ENCODE assay signal across 10 mouse cellular contexts in genomic region chr1:78816639-78817038, GRCm38 (mm10). TPM values are rescaled to one million over a fixed set of nuclear protein-coding genes. Genes with fewer than 3 reads are reported as not detected.
DNase-seq lines count a peak whose midpoint lies in the region; ATAC-seq lines count a peak whose summit lies in the region.
"Had no signal": no experiment of that assay in that cellular context is flagged by ENCODE, and none has a peak within 500 bp of the region (broad histone marks: within the 10 kb centered on the region; RNA-seq: fewer than 3 reads in every experiment).

Kcne4 (plus strand) TSS chr1:78816758.

- DNase-seq in embryo, embryonic 11 days = peak; percentile 21
- no peak for DNase-seq in embryo, embryonic 9.5 days (ENCODE audit: extremely low spot score)
- DNase-seq in NIH3T3 (ENCODE audit: low read depth) = peak; percentile 14
- DNase-seq in intestine, embryonic 14.5 days (ENCODE audit: low spot score) = no peak
- no peak for DNase-seq in left cerebral cortex, adult 8-10 months (ENCODE audit: low spot score in 2 of 2)
- no peak for DNase-seq in cerebellum, postnatal 36 days

- ATAC-seq in intestine, embryonic 14.5 days (replicated peaks; ENCODE audit: low FRiP score, low TSS enrichment, low read depth) = peak; percentile 48; the same call in 1 of the 2 replicates
- peak; percentile 59; the same call in 1 of the 2 replicates for ATAC-seq in limb, embryonic 13.5 days (ENCODE audit: low FRiP score, low read depth)
- ATAC-seq in hindbrain, embryonic 16.5 days = no peak
- ATAC-seq: midbrain, embryonic 13.5 days had no signal

- no peaks in the 10 kb centered on the region for H3K9me3 ChIP-seq in intestine, embryonic 14.5 days (ENCODE audit: control insufficient read depth, low read length)
- no peaks in the 10 kb centered on the region for H3K9me3 ChIP-seq in limb, embryonic 13.5 days
- H3K9me3 ChIP-seq in hindbrain, embryonic 16.5 days (ENCODE audit: control insufficient read depth, low read length) = no peaks in the 10 kb centered on the region
- H3K9me3 ChIP-seq: midbrain, embryonic 13.5 days had no signal

- no peak within 1 kb of the TSS for H3K9ac ChIP-seq in intestine, embryonic 14.5 days (ENCODE audit: low read length)
- peak within 1 kb of the TSS; percentile 50 for H3K9ac ChIP-seq in limb, embryonic 13.5 days
- no peak within 1 kb of the TSS for H3K9ac ChIP-seq in hindbrain, embryonic 16.5 days (ENCODE audit: low read depth, low read length)
- H3K9ac ChIP-seq: midbrain, embryonic 13.5 days had no signal

- H3K27me3 ChIP-seq in intestine, embryonic 14.5 days (replicated peaks; ENCODE audit: control insufficient read depth, insufficient read depth, low read length) = no peaks in the 10 kb centered on the region
- no peaks in the 10 kb centered on the region for H3K27me3 ChIP-seq in limb, embryonic 13.5 days
- H3K27me3 ChIP-seq in hindbrain, embryonic 16.5 days (replicated peaks; ENCODE audit: control insufficient read depth, insufficient read depth, low read length) = no peaks in the 10 kb centered on the region
- H3K27me3 ChIP-seq: midbrain, embryonic 13.5 days had no signal

- H3K27ac ChIP-seq in intestine, embryonic 14.5 days (ENCODE audit: low read depth) = peak within 1 kb of the TSS; percentile 5; the same call in 1 of the 2 replicates
- H3K27ac ChIP-seq in limb, embryonic 13.5 days = peak within 1 kb of the TSS; percentile 33; the same call in 1 of the 2 replicates
- H3K27ac ChIP-seq in hindbrain, embryonic 16.5 days (ENCODE audit: low read depth, low read length) = no peak within 1 kb of the TSS
- H3K27ac ChIP-seq: midbrain, embryonic 13.5 days had no signal

- H3K4me3 ChIP-seq in intestine, embryonic 14.5 days (ENCODE audit: low read depth, low read length) = no peak within 1 kb of the TSS
- H3K4me3 ChIP-seq in limb, embryonic 13.5 days = peak within 1 kb of the TSS; percentile 31
- H3K4me3 ChIP-seq in hindbrain, embryonic 16.5 days (ENCODE audit: low read length) = no peak within 1 kb of the TSS
- H3K4me3 ChIP-seq: midbrain, embryonic 13.5 days had no signal

- no peaks in the 10 kb centered on the region for H3K36me3 ChIP-seq in intestine, embryonic 14.5 days (ENCODE audit: control insufficient read depth, insufficient read depth, low read length)
- H3K36me3 ChIP-seq in limb, embryonic 13.5 days = no peaks in the 10 kb centered on the region
- no peaks in the 10 kb centered on the region for H3K36me3 ChIP-seq in hindbrain, embryonic 16.5 days (ENCODE audit: control insufficient read depth, insufficient read depth, low read length)
- H3K36me3 ChIP-seq: midbrain, embryonic 13.5 days had no signal

- H3K4me1 ChIP-seq in intestine, embryonic 14.5 days (replicated peaks; ENCODE audit: control insufficient read depth, insufficient read depth, low read length) = peaks cover 40% of the 10 kb centered on the region
- peaks cover 72% of the 10 kb centered on the region for H3K4me1 ChIP-seq in limb, embryonic 13.5 days
- H3K4me1 ChIP-seq in hindbrain, embryonic 16.5 days (ENCODE audit: control insufficient read depth, insufficient read depth, low read depth, low read length) = no peaks in the 10 kb centered on the region; the same call in 1 of the 2 replicates

- 26% methylated on average over 10 of the region's 10 CpGs for WGBS in intestine, embryonic 14.5 days
- WGBS in limb, embryonic 13.5 days = 35% methylated on average over 10 of the region's 10 CpGs
- 70% methylated on average over 10 of the region's 10 CpGs for WGBS in hindbrain, embryonic 16.5 days

- peak within 1 kb of the TSS; percentile 28 for H3K4me2 ChIP-seq in intestine, embryonic 14.5 days (ENCODE audit: low read length)
- H3K4me2 ChIP-seq in limb, embryonic 13.5 days (replicated peaks) = peak within 1 kb of the TSS; percentile 56
- no peak within 1 kb of the TSS for H3K4me2 ChIP-seq in hindbrain, embryonic 16.5 days (ENCODE audit: low read length)
- H3K4me2 ChIP-seq: midbrain, embryonic 13.5 days had no signal

RNA-seq across cellular contexts. Expression of gene Kcne4, which starts in this region (rescaled TPM):
- 4.6 and 5.4 TPM in 2 replicates for polyA plus RNA-seq in intestine, embryonic 14.5 days (2014; fragmentation: Nextera tagmentation; extraction: Ambion mirVana)
- polyA plus RNA-seq in limb, embryonic 13.5 days (2015; fragmentation: Nextera tagmentation; extraction: Ambion mirVana) = 13.2 and 13.5 TPM in 2 replicates
- total RNA-seq in left cerebral cortex, adult 8-10 months (2022) = 1 to 10 TPM in 3 of 4 experiments, under 1 TPM in 1; 0.79 to 2.1 (median 1.2) TPM
- 1.8 and 1.9 TPM in 2 replicates for polyA plus RNA-seq in hindbrain, embryonic 16.5 days (2015; fragmentation: Nextera tagmentation; extraction: Ambion mirVana)
- total RNA-seq: common myeloid progenitor, adult 5-6 weeks had no signal

Comparison
In these comparisons a context has a peak if more than half of its experiments do, and no peak if none do; other contexts are left out.
1. DNase-seq: peak in embryo, embryonic 11 days (single experiment) and NIH3T3 (single experiment); none in embryo, embryonic 9.5 days (single experiment), intestine, embryonic 14.5 days (single experiment), left cerebral cortex, adult 8-10 months (0 of 2) and cerebellum, postnatal 36 days (0 of 2).